Mouse (Mus musculus) MN1 (cell line): ENCODE results near the gene Syne2.

Experiments
- DNase-seq: peaks from one replicate; pipeline ENCODE4 v3.0.0-alpha.2; 2016; ENCODE audit warnings: low spot score

Syne2 gene

GRCm38 (mm10) chr12:75866419-75867373 is 48.8 kb downstream of the Syne2 start:
- no peak for DNase-seq

GRCm38 (mm10) chr12:75873546-75874235 is 55.8 kb downstream of the Syne2 start:
- DNase-seq = no peak

- no peak for DNase-seq
Measured at GRCm38 (mm10) chr12:75874287-75874994, 56.5 kb downstream of the Syne2 start.

GRCm38 (mm10) chr12:75879636-75880317 is 61.8 kb downstream of the Syne2 start:
- DNase-seq = no peak

GRCm38 (mm10) chr12:75881554-75881953 is 63.6 kb downstream of the Syne2 start:
- no peak for DNase-seq

GRCm38 (mm10) chr12:75886161-75886560 is 68.2 kb downstream of the Syne2 start:
- DNase-seq = no peak

GRCm38 (mm10) chr12:75886946-75887345 is 69.0 kb downstream of the Syne2 start:
- no peak for DNase-seq

- no peak for DNase-seq
Measured at GRCm38 (mm10) chr12:75888721-75889120, 70.8 kb downstream of the Syne2 start.

- no peak for DNase-seq
Measured at GRCm38 (mm10) chr12:75891206-75891605, 73.3 kb downstream of the Syne2 start.

- DNase-seq = peak; percentile 52
Measured at GRCm38 (mm10) chr12:75893392-75893791, 75.5 kb downstream of the Syne2 start.

- no peak for DNase-seq
Measured at GRCm38 (mm10) chr12:75894316-75894997, 76.5 kb downstream of the Syne2 start.

- no peak for DNase-seq
Measured at GRCm38 (mm10) chr12:75894998-75895331, 77.0 kb downstream of the Syne2 start.

- DNase-seq = peak; percentile 25
Measured at GRCm38 (mm10) chr12:75897793-75898192, 79.9 kb downstream of the Syne2 start.

- no peak for DNase-seq
Measured at GRCm38 (mm10) chr12:75901721-75902120, 83.8 kb downstream of the Syne2 start.

GRCm38 (mm10) chr12:75904068-75904467 is 86.1 kb downstream of the Syne2 start:
- DNase-seq = no peak

GRCm38 (mm10) chr12:75905304-75905703 is 87.4 kb downstream of the Syne2 start:
- no peak for DNase-seq

GRCm38 (mm10) chr12:75908466-75908865 is 90.5 kb downstream of the Syne2 start:
- DNase-seq = peak; percentile 33

GRCm38 (mm10) chr12:75915694-75916093 is 97.8 kb downstream of the Syne2 start:
- DNase-seq = no peak

- DNase-seq = no peak
Measured at GRCm38 (mm10) chr12:75918415-75918814, 100.5 kb downstream of the Syne2 start.

- peak; percentile 17 for DNase-seq
Measured at GRCm38 (mm10) chr12:75918914-75919313, 101.0 kb downstream of the Syne2 start.

- no peak for DNase-seq
Measured at GRCm38 (mm10) chr12:75922900-75923299, 105.0 kb downstream of the Syne2 start.
